Mouse (Mus musculus) liver, adult 2 months (tissue): ENCODE measurements at regions not wholly inside any gene's neighbourhood (a gene's known extent, or its start where the extent isn't known, plus 50 kb on each side); places are given as distances from the start of the nearest gene placed in this dataset.
"Not testable (repeated sequence)": the region's sequence is repeated elsewhere in the genome, so short reads cannot be mapped to it uniquely, and the experiment has no call there.

ENCODE experiments used
- DNase-seq: peaks from one replicate; pipeline ENCODE4 v3.0.0-alpha.2; 2011; ENCODE audit warnings: low read depth, low spot score; ENCODE audit errors: extremely low read depth
- H3K27ac ChIP-seq: fragments of 200-500 bp; replicated peaks from 2 replicates; pipeline ENCODE4 v1.5.1; 2012; ENCODE audit warnings: low read depth, mild to moderate bottlenecking, control low read depth, inconsistent platforms, low read length; ENCODE audit not compliant: insufficient read depth
- H3K27me3 ChIP-seq: fragments of 200-500 bp; 2 replicates; pipeline ENCODE4 v1.6.1; 2012; ENCODE audit warnings: mild to moderate bottlenecking, moderate library complexity, low read length, inconsistent platforms; ENCODE audit not compliant: control insufficient read depth, insufficient read depth
- H3K36me3 ChIP-seq: fragments of 200-500 bp; 2 replicates; pipeline ENCODE4 v1.6.1; 2012; ENCODE audit warnings: low read length, inconsistent platforms; ENCODE audit not compliant: control insufficient read depth, insufficient read depth
- H3K4me1 ChIP-seq: fragments of 200-500 bp; 2 replicates; pipeline ENCODE4 v1.6.1; 2011; ENCODE audit warnings: low read length; ENCODE audit not compliant: control insufficient read depth, insufficient read depth
- H3K4me3 ChIP-seq: fragments of 200-500 bp; 2 replicates; pipeline ENCODE4 v1.5.1; 2011; ENCODE audit warnings: low read depth, mild to moderate bottlenecking, control low read depth, low read length, moderate library complexity; ENCODE audit not compliant: insufficient read depth
- H3K79me2 ChIP-seq: fragments of 200-500 bp; 2 replicates; pipeline ENCODE4 v1.6.1; 2012; ENCODE audit warnings: inconsistent platforms, mild to moderate bottlenecking, low read length, moderate library complexity; ENCODE audit not compliant: control insufficient read depth, insufficient read depth
- H3K9ac ChIP-seq: fragments of 200-500 bp; 2 replicates; pipeline ENCODE4 v1.6.1; 2012; ENCODE audit warnings: low read depth, mild to moderate bottlenecking, control low read depth, inconsistent platforms, low read length
- CTCF ChIP-seq: fragments of 200-500 bp; IDR thresholded peaks from 2 replicates; pipeline ENCODE4 v1.5.1; 2011; ENCODE audit warnings: low read depth, low read length, control low read depth
- POLR2A ChIP-seq: fragments of 200-500 bp; IDR thresholded peaks from 2 replicates; pipeline ENCODE4 v1.6.1; 2011; ENCODE audit warnings: low read length, control low read depth; ENCODE audit not compliant: insufficient read depth; ENCODE audit errors: extremely low read depth
- WGBS: fragments of 180-500 bp; shearing (Covaris S2); methylation state at CpG from one replicate; pipeline ENCODE4 v1.1.7; 2018; 5-methylcytosine and 5-hydroxymethylcytosine counted together

DNA sequence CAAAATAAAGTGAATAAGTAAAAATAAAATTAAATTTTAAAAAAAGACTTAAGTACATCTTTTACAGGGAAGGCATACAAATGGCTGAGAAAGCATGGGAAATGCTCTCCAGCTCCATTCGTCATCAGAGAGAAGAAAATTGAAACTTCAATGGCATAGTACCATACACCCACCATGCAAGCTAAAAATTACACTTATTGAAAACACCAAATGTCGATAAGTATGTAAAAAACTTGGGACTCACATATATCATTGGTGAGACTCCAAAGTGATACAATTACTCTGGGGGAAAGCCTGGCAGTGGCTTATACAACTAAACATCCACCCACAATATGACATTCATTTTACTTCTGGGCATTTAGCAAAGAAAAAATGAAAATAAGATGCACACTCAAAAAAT is 1025.7 kb downstream of the Poteg start:
- TF ChIP-seq CTCF (no peak), POLR2A (no peak)

DNA sequence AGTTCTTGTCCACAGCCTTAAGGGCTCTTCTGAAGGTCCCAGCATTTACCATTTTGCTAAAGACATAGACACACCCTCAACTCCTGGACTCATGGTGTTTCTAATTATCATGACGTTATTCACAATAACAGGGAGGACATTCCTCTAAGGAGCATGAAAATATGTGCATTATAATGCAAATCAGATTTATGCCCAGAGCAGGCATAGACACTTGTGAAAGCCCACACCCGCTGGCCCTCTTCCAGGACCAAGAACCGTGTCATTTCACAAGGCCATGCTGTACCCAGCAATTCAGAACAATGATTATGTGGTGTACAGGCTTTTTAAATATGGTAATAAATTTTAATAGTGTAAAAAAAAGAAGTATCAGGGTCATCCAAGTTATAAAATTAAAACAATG is 1040.4 kb downstream of the Poteg start:
- no peaks in the 10 kb centered on the region for H3K4me1 ChIP-seq
- no peak overlapping the region for H3K4me3 ChIP-seq
- no peak overlapping the region for H3K27ac ChIP-seq
- DNase-seq, result no peak
- H3K36me3 ChIP-seq, result no peaks in the 10 kb centered on the region
- no peaks in the 10 kb centered on the region for H3K79me2 ChIP-seq
- no peaks in the 10 kb centered on the region for H3K27me3 ChIP-seq
- WGBS, result 76% methylated on average over 3 of the region's 3 CpGs
- TF ChIP-seq CTCF (no peak), POLR2A (no peak)
- no peak overlapping the region for H3K9ac ChIP-seq

More for the DNA sequence above, 1025.7 kb downstream of the Poteg start:
- Histone ChIP-seq H3K27me3 (no peaks in the 10 kb centered on the region), H3K36me3 (no peaks in the 10 kb centered on the region), H3K4me1 (no peaks in the 10 kb centered on the region), H3K27ac (no peak overlapping the region), H3K9ac (no peak overlapping the region), H3K4me3 (no peak overlapping the region), H3K79me2 (no peaks in the 10 kb centered on the region)
- DNase-seq, result no peak
- WGBS, result 82% methylated on average over 2 of the region's 2 CpGs

DNA sequence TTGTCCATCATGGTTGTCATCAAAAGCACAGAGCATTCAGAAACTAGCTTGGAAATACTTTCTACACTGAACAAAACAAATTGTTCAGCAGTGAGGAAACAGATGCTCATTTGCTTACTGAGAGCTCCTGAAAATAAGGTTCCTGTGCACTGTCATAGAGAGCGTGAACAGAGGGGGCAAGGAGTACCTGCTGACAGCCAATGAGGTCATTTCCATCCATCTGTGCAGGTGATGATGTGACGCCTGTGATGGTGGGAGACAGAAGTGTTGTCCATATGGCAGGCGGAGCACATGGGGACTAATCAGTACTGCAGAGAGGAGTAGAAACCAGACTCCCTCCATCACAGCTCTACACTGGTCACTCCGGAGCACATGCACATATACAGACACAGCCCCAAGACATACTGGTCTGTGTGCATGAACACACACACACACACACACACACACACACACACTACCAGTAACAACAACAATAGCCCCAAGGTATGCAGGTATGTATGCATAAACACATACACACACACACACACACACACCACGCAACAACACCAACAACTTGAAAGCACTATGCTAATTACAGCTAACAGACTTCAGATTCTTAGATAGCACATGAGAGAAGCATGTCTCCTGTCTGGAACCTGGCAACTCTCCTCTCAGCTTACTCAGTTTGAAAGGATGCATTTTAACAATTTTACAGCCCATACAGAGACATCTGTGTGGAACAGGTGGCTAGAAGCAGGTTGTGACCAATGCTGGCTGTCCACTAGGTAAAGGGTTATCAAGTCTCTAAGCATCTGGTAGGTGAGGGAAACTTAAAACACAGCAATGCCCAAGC is 1056.2 kb downstream of the Poteg start:
- Histone ChIP-seq H3K9ac (no peak overlapping the region), H3K27me3 (no peaks in the 10 kb centered on the region), H3K27ac (no peak overlapping the region), H3K4me3 (no peak overlapping the region), H3K36me3 (no peaks in the 10 kb centered on the region), H3K79me2 (no peaks in the 10 kb centered on the region), H3K4me1 (no peaks in the 10 kb centered on the region)
- WGBS, result 86% methylated on average over 5 of the region's 5 CpGs
- DNase-seq, result no peak
- TF ChIP-seq CTCF, result no peak
- TF ChIP-seq POLR2A, result no peak

GRCm38 (mm10) chr8:28523506-28523905 is 1076.0 kb downstream of the Poteg start:
- not testable (repeated sequence) for H3K4me1 ChIP-seq, H3K36me3 ChIP-seq, H3K4me3 ChIP-seq, DNase-seq, H3K9ac ChIP-seq, H3K79me2 ChIP-seq, H3K27ac ChIP-seq, H3K27me3 ChIP-seq
- WGBS, result 59% methylated on average over 1 of the region's 1 CpGs

- H3K4me1 ChIP-seq, result no peaks in the 10 kb centered on the region
Measured at GRCm38 (mm10) chr8:28547236-28547635, 1099.8 kb downstream of the Poteg start.

DNA sequence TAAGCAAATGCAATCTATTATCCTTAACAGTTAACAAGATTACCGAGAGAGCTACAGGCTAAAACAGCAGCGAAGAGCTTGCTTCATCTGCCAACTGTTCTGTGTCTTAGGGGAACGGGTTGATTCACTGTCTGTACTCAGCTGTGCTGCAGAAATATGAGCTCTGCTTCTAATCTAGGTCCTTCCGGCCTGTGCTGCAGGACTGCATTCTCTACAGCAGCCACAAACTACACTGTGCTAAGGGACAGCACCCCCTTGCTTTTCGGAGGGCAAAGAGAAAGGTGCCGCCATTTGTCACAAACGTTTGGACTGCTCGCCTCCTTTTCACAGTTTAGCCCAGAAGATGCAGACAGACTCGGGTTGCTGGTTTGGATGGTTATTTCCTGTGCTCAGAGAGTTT is 1112.4 kb downstream of the Poteg start:
- H3K27me3 ChIP-seq, result no peaks in the 10 kb centered on the region
- H3K36me3 ChIP-seq, result no peaks in the 10 kb centered on the region
- H3K79me2 ChIP-seq, result no peaks in the 10 kb centered on the region
- no peak overlapping the region for H3K4me3 ChIP-seq
- H3K9ac ChIP-seq, result no peak overlapping the region
- WGBS, result 65% methylated on average over 9 of the region's 9 CpGs
- H3K27ac ChIP-seq, result no peak overlapping the region
- DNase-seq, result no peak
- H3K4me1 ChIP-seq, result no peaks in the 10 kb centered on the region
- TF ChIP-seq POLR2A, result no peak
- TF ChIP-seq CTCF, result no peak

More at GRCm38 (mm10) chr8:28547236-28547635, 1099.8 kb downstream of the Poteg start:
- Histone ChIP-seq H3K27me3 (no peaks in the 10 kb centered on the region), H3K79me2 (no peaks in the 10 kb centered on the region), H3K4me3 (no peak overlapping the region), H3K9ac (no peak overlapping the region), H3K36me3 (no peaks in the 10 kb centered on the region), H3K27ac (no peak overlapping the region)
- DNase-seq, result no peak
- no peak for TF ChIP-seq POLR2A
- no peak for TF ChIP-seq CTCF
